Mouse (Mus musculus) myocyte (in vitro differentiated cells): Measurements from ENCODE around the gene Gm45337.

Experiments used
- CEBPB ChIP-seq: IDR thresholded peaks from 2 replicates; pipeline ENCODE4 v1.6.1; 2011; ENCODE audit warnings: mild to moderate bottlenecking, moderate library complexity; ENCODE audit not compliant: poor library complexity, insufficient read depth, severe bottlenecking
- MAX ChIP-seq: IDR thresholded peaks from one replicate; pipeline ENCODE4 v1.6.1; 2011; ENCODE audit warnings: low read depth, mild to moderate bottlenecking, control low read depth
- POLR2A ChIP-seq: IDR thresholded peaks from one replicate; pipeline ENCODE4 v1.6.1; 2011; ENCODE audit warnings: low read depth, mild to moderate bottlenecking, control low read depth, moderate library complexity; ENCODE audit not compliant: insufficient read length
- TCF3 ChIP-seq: IDR thresholded peaks from one replicate; pipeline ENCODE4 v1.6.1; 2011; ENCODE audit warnings: low read depth, control low read depth; ENCODE audit not compliant: insufficient read length
- USF1 ChIP-seq: IDR thresholded peaks from one replicate; pipeline ENCODE4 v1.6.1; 2011; ENCODE audit warnings: low read depth, mild to moderate bottlenecking, control low read depth, moderate library complexity

DNA sequence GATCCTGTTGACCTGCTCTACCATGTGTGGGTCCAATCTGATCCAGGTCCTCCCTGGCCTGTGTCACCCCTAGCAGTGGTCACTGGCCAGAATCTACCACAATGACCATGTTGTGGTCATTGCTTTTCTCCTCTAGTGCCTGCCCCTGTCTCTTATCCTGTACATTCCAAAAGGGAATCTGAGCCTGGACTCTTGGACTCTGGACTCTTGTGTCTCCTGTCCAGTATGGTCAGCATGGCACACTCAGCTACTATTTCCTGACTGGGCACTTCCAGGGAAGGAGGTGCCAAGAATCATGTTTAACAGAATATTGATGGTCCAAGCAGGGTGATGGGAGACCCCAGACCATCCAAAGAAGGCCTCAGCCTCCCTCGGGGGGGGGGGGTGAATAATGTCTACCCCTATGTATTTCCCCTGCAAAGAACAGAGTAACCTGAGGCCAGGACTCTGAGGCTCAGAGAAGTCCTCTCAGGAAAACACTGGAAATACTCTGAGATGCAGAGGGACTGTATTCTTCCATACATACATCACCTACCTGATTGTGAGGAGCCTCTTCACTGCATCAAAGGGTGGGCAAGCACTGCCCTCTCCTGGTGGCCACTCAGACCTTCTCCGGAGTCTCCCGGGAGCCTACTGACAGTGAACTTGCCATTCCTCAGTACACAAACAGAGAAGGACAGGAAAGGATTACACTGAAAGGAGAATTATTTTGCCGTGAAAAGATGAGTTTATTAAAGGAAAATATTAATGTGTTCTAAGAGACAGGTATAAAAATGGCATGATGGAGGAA lies 10.0 kb downstream of the Gm45337 start:
- no peak for TF ChIP-seq MAX
- TF ChIP-seq TCF3, result no peak
- no peak for TF ChIP-seq USF1
- no peak for TF ChIP-seq POLR2A
- no peak for TF ChIP-seq CEBPB
